Mouse (Mus musculus) kidney, adult 9 months (tissue): Measurements from ENCODE around the gene Nr5a2.

ENCODE experiments used
- DNase-seq: peaks from one replicate; pipeline ENCODE4 v3.0.0; 2022

The Nr5a2 gene

GRCm38 (mm10) chr1:136909494-136910037 is 50.7 kb downstream of the Nr5a2 start:
- DNase-seq = no peak

GRCm38 (mm10) chr1:136898130-136898529 is 62.1 kb downstream of the Nr5a2 start:
- DNase-seq = no peak

- DNase-seq = peak; percentile 57
These were observed 63.9 kb downstream of the Nr5a2 start for GRCm38 (mm10) chr1:136896351-136896750.

- DNase-seq = peak; percentile 33
These were observed 64.4 kb downstream of the Nr5a2 start for GRCm38 (mm10) chr1:136895877-136896276.

DNA sequence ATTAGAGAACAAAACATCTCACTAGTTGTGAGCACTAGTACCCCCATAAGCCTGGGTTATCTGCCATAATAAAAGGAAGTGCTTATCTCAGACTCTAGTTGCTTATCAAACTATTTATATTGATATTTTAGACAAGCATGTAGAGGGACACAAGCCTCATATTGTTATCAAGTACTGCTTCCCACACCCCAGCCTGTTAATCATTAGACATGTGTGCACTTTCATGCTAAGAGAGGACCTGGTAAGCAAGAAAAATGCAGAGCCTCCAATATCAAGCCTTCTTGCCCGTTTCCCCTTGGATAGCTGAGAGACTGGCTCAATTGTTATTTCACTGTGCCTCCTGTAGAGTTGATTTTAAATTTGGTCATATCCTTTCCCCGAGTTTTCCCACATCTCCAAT is 65.5 kb downstream of the Nr5a2 start:
- DNase-seq = peak; percentile 16

DNA sequence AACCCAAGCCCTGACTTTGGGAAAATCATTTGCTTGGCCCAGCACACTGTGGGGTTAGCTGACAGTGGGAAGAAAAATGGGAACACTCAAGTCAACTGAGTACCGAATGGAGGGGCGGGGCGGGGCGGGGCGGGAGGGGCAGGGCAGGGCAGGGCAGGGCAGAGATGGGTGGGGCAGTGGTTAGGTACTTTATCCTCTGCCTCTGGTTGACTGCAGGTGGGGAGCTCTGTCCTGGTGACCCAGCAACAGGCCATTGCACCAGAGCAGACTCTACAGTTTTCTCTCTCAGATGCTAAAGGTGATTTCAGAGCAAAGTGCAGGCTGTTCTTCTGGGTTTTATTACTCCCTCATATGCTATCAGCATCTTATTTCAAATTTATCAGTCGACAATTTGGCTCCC is 67.1 kb downstream of the Nr5a2 start:
- DNase-seq = no peak

GRCm38 (mm10) chr1:136890439-136890838 is 69.8 kb downstream of the Nr5a2 start:
- no peak for DNase-seq

DNA sequence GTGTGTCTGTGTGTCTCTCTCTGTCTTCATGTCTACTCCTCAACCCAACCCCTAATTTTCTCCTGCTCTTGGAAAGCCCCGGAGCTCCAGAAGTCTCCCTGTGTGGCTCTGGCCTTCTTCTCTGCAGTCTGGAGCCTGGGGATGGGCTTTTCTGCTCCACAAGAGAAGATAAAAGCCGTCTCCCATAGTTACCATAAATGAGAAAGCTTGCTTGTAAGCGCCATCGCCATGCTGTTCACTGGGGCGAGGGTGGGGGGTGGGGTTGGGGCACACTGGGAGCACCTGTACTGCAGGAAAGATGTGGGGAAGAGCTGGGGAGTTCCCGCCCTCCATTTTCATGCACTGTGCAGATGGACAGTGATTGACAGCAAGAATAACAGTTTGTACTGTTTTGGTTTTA is 71.5 kb downstream of the Nr5a2 start:
- no peak for DNase-seq

- DNase-seq = no peak
These were observed 73.6 kb downstream of the Nr5a2 start for GRCm38 (mm10) chr1:136886678-136887077.

DNA sequence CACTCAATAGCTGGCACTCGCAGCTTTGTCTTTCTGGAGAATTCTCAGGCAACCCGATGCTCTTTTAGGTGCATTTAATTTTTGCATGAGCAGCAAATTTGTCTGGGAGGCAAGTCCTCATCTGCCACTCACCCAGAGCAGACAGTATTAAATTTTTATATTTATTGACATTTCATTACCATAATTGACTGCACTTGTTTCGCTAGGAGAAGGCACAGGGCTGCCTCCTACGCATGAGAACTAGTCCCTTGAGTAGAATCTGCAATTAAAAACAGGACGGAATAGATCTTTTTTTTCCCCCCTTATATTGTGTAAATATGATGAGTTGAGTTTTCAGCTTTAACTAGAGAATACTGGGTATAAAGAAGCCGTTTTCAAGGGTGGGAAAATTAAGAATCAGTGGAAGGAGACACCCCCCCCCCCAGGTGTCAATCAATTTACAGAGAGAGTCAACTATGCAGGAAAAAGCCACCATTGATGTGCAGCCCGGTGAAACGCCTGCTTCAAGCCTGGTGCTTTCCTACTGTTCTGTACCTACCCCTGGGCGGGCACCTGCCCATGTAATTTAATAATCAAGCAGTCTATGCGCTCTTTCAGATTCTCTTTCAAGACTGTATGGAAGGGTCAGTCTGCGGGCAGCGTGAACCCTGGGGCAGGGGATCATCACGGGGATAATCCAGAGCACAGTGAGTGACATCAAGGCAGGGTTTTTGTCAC is 76.6 kb downstream of the Nr5a2 start:
- DNase-seq = no peak

DNA sequence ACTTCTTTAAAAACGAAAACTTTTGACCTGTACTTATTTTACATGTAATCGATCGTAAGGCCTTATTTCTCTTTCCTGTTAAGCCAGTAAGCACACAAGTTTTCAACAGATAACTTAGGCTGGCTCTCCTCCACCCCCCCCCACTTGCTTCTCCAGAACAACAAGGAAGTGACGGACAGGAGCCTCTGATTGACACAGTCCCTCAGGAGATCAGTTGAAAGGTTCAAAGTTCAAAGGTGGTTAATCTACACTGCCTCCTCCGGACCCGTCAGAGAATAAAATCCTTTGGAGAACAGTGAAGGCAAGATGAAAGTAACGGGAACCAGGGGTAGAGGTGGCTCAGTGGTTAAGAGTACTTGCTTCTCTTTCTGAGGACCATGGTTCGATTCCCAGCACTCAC is 80.0 kb downstream of the Nr5a2 start:
- DNase-seq = no peak

DNA sequence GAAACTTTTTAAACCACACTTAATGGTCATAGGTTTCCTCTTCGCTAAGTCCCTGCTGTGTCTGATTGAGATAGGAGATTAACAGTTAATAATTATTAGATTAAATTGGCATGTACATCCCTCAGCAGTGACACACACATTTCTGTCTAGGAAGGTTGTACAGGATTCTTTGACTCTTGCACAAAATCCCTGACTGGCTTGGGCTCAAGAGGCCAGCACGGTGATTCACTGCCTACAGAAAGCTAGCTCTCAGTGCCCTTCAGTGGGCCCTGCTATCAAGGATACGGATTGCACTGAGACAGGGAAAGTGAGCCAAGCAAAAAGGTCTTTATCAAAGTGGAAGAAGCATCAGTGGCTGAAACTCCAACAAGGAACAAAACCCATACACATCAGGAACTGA is 85.2 kb downstream of the Nr5a2 start:
- no peak for DNase-seq

DNA sequence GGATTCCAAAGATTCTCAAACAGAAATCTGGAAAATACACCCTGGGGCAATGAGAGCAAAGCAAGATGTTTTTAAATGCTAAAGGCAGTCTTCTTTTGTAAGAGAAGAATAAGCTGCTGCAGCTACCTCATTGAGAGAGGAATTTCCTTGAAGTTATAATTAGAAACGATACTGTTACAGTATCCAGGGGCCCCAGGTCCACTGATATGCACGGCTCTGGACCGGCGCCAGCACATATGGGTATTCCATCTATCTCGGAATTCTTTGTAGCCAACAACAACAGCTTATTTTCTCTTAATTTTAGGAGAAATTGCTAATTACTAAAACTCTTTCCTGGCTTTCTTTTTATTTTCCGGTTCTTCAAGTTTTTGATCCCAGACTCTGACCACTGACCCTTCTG is 91.3 kb downstream of the Nr5a2 start:
- no peak for DNase-seq

- DNase-seq = no peak
These were observed 92.0 kb downstream of the Nr5a2 start for GRCm38 (mm10) chr1:136868285-136868684.

GRCm38 (mm10) chr1:136866481-136867092 is 93.7 kb downstream of the Nr5a2 start:
- peak; percentile 31 for DNase-seq

DNA sequence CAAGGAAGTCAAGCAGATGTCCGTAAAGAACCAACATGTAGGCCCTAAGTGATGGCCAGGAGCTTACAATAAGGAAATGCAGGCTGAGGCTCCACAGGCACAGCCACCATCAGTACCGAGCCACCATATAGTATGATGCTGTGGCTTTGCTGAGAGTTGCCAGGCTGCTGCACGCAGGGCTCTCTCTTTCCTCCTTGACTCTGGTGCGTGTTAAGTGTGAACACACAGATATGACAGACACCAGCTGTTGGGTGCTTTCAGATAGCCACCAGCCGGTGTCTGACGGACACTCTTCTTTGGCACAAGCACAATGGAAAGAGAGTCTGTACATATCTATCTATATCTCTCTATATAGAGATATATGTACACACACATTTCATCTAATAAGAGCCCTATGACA is 97.0 kb downstream of the Nr5a2 start:
- DNase-seq = no peak

DNA sequence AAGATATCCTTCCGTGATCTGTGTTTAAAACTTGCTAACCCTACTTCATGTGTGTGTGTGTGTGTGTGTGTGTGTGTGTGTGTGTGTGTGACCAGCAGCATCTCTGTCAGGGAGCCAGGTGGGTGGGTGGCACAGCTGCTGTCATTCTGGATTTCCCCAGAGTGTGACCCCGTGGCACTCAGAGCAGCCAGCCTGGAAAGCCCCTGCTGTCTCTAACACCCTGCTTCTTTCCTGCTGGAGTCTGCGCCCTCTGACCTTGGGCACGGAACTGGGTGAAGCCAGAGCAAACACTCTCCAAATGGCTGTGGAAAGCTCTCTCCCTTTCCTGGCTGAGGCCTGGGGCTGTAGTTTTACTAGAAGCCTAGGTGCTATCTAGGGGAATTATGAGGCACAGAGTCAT is 100.8 kb downstream of the Nr5a2 start:
- DNase-seq = peak; percentile 19

GRCm38 (mm10) chr1:136858724-136859123 is 101.5 kb downstream of the Nr5a2 start:
- no peak for DNase-seq

GRCm38 (mm10) chr1:136856104-136856503 is 104.1 kb downstream of the Nr5a2 start:
- no peak for DNase-seq

- DNase-seq = no peak
These were observed 111.5 kb downstream of the Nr5a2 start for GRCm38 (mm10) chr1:136848791-136849190.

- DNase-seq = no peak
These were observed 114.2 kb downstream of the Nr5a2 start for GRCm38 (mm10) chr1:136846081-136846480.

GRCm38 (mm10) chr1:136845341-136845740 is 114.9 kb downstream of the Nr5a2 start:
- no peak for DNase-seq

DNA sequence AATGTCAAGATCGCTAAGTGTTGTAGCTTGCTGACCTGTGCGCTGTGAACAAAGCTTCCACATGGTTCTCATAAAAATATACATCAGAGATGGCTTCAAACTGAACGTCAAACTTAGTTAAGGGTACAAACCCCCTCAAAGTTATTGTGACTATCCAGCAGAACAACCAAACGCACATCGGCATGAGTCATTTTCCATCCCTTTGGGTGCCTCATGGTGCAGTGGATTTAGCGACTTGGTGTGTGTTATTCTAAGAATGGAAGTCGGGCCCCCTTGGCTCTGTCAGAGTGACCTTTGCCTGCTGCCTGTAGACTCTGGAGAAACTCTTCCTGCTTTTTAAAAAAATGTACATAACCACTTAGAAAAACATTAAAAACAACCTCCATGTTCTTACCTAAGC is 119.7 kb downstream of the Nr5a2 start:
- no peak for DNase-seq

GRCm38 (mm10) chr1:136839202-136839601 is 121.0 kb downstream of the Nr5a2 start:
- DNase-seq = peak; percentile 31
